Mouse (Mus musculus): ENCODE measurements around the gene Dlgap1. TPM values are rescaled to one million over a fixed set of nuclear protein-coding genes. Genes with fewer than 3 reads are reported as not detected.
"Not testable (repeated sequence)": the region's sequence is repeated elsewhere in the genome, so short reads cannot be mapped to it uniquely, and the experiment has no call there.

Gene Dlgap1
- total and polyA plus RNA-seq, 2 experiments from 2014 or later, result 0.20 to 0.76 TPM

- ATAC-seq (ENCODE audit: insufficient read depth, low read depth), result no peak
- H3K36me3 ChIP-seq (replicated peaks; ENCODE audit: control insufficient read depth, insufficient read depth, low read length), result no peaks in the 10 kb centered on the region
- no peak overlapping the region for H3K27ac ChIP-seq (ENCODE audit: low read depth)
- no peak overlapping the region for H3K9ac ChIP-seq (replicated peaks; ENCODE audit: low read depth, low read length)
- no peak overlapping the region for H3K4me3 ChIP-seq (ENCODE audit: low read depth, low read length)
- no peak for TF ChIP-seq EP300 (IDR thresholded peaks at IDR 0.05; ENCODE audit: low read depth)
- TF ChIP-seq CTCF (IDR thresholded peaks at IDR 0.05; ENCODE audit: low read depth), result no peak
- H3K4me2 ChIP-seq (ENCODE audit: low read depth, low read length), result no peak overlapping the region
- H3K27me3 ChIP-seq (ENCODE audit: control insufficient read depth, insufficient read depth, low read length), result no peaks in the 10 kb centered on the region
- WGBS, result 68% methylated on average over 5 of the region's 5 CpGs
- no peaks in the 10 kb centered on the region for H3K9me3 ChIP-seq (replicated peaks; ENCODE audit: control insufficient read depth, low read length)
- DNase-seq (ENCODE audit: low spot score), result no peak
- H3K4me1 ChIP-seq (ENCODE audit: control insufficient read depth, insufficient read depth), result no peaks in the 10 kb centered on the region
Measured at GRCm38 (mm10) chr17:70570848-70571247, 602.0 kb downstream of the Dlgap1 start.

GRCm38 (mm10) chr17:70583042-70583441 is 614.2 kb downstream of the Dlgap1 start:
- ATAC-seq (ENCODE audit: insufficient read depth, low read depth), result no peak
- WGBS, result 66% methylated on average over 8 of the region's 8 CpGs

GRCm38 (mm10) chr17:70586735-70587425 is 618.0 kb downstream of the Dlgap1 start:
- DNase-seq (ENCODE audit: low spot score) (no peak), ATAC-seq (ENCODE audit: insufficient read depth, low read depth) (no peak)
- Histone ChIP-seq H3K27me3 (ENCODE audit: control insufficient read depth, insufficient read depth, low read length) (no peaks in the 10 kb centered on the region), H3K27ac (ENCODE audit: low read depth) (no peak overlapping the region), H3K4me3 (ENCODE audit: low read depth, low read length) (no peak overlapping the region), H3K4me2 (ENCODE audit: low read depth, low read length) (no peak overlapping the region), H3K9me3 (replicated peaks; ENCODE audit: control insufficient read depth, low read length) (no peaks in the 10 kb centered on the region), H3K9ac (replicated peaks; ENCODE audit: low read depth, low read length) (no peak overlapping the region), H3K36me3 (replicated peaks; ENCODE audit: control insufficient read depth, insufficient read depth, low read length) (no peaks in the 10 kb centered on the region), H3K4me1 (ENCODE audit: control insufficient read depth, insufficient read depth) (peaks cover 4% of the 10 kb centered on the region; the same call in 1 of the 2 replicates)
- TF ChIP-seq CTCF (IDR thresholded peaks at IDR 0.05; ENCODE audit: low read depth) (no peak), EP300 (IDR thresholded peaks at IDR 0.05; ENCODE audit: low read depth) (no peak)
- WGBS, result 78% methylated on average over 13 of the region's 13 CpGs

More at GRCm38 (mm10) chr17:70583042-70583441, 614.2 kb downstream of the Dlgap1 start:
- TF ChIP-seq CTCF (IDR thresholded peaks at IDR 0.05; ENCODE audit: low read depth) (no peak), EP300 (IDR thresholded peaks at IDR 0.05; ENCODE audit: low read depth) (no peak)
- Histone ChIP-seq H3K4me3 (ENCODE audit: low read depth, low read length) (no peak overlapping the region), H3K4me1 (ENCODE audit: control insufficient read depth, insufficient read depth) (no peaks in the 10 kb centered on the region), H3K36me3 (replicated peaks; ENCODE audit: control insufficient read depth, insufficient read depth, low read length) (no peaks in the 10 kb centered on the region), H3K9me3 (replicated peaks; ENCODE audit: control insufficient read depth, low read length) (no peaks in the 10 kb centered on the region), H3K9ac (replicated peaks; ENCODE audit: low read depth, low read length) (no peak overlapping the region), H3K4me2 (ENCODE audit: low read depth, low read length) (no peak overlapping the region), H3K27ac (ENCODE audit: low read depth) (no peak overlapping the region), H3K27me3 (ENCODE audit: control insufficient read depth, insufficient read depth, low read length) (no peaks in the 10 kb centered on the region)
- DNase-seq (ENCODE audit: low spot score), result no peak

- ATAC-seq (ENCODE audit: insufficient read depth, low read depth); H3K9ac ChIP-seq (replicated peaks; ENCODE audit: low read depth, low read length); H3K27ac ChIP-seq (ENCODE audit: low read depth); H3K4me2 ChIP-seq (ENCODE audit: low read depth, low read length); H3K27me3 ChIP-seq (ENCODE audit: control insufficient read depth, insufficient read depth, low read length); H3K4me3 ChIP-seq (ENCODE audit: low read depth, low read length); DNase-seq (ENCODE audit: low spot score); H3K36me3 ChIP-seq (replicated peaks; ENCODE audit: control insufficient read depth, insufficient read depth, low read length); H3K9me3 ChIP-seq (replicated peaks; ENCODE audit: control insufficient read depth, low read length); H3K4me1 ChIP-seq (ENCODE audit: control insufficient read depth, insufficient read depth): not testable (repeated sequence)
- 84% methylated on average over 2 of the region's 4 CpGs for WGBS
Measured at GRCm38 (mm10) chr17:70587975-70588630, 619.2 kb downstream of the Dlgap1 start.

GRCm38 (mm10) chr17:70588691-70589090 is 619.8 kb downstream of the Dlgap1 start:
- Histone ChIP-seq H3K4me2 (ENCODE audit: low read depth, low read length) (no peak overlapping the region), H3K9ac (replicated peaks; ENCODE audit: low read depth, low read length) (no peak overlapping the region), H3K4me3 (ENCODE audit: low read depth, low read length) (no peak overlapping the region), H3K27me3 (ENCODE audit: control insufficient read depth, insufficient read depth, low read length) (no peaks in the 10 kb centered on the region), H3K27ac (ENCODE audit: low read depth) (no peak overlapping the region), H3K9me3 (replicated peaks; ENCODE audit: control insufficient read depth, low read length) (no peaks in the 10 kb centered on the region), H3K36me3 (replicated peaks; ENCODE audit: control insufficient read depth, insufficient read depth, low read length) (no peaks in the 10 kb centered on the region), H3K4me1 (ENCODE audit: control insufficient read depth, insufficient read depth) (peaks cover 4% of the 10 kb centered on the region; the same call in 1 of the 2 replicates)
- 36% methylated on average over 6 of the region's 6 CpGs for WGBS
- ATAC-seq (ENCODE audit: insufficient read depth, low read depth) (no peak), DNase-seq (ENCODE audit: low spot score) (no peak)
- TF ChIP-seq CTCF (IDR thresholded peaks at IDR 0.05; ENCODE audit: low read depth), result no peak
- TF ChIP-seq EP300 (IDR thresholded peaks at IDR 0.05; ENCODE audit: low read depth), result no peak
